Mouse (Mus musculus): Measurements from ENCODE around the gene Gprasp2. TPM values are rescaled to one million over a fixed set of nuclear protein-coding genes. Genes with fewer than 3 reads are reported as not detected.

Gene Gprasp2
- polyA plus RNA-seq (2015; fragmentation: Illumina TruSeq; extraction: RNeasy Lipid Tissue Mini Kit (QIAGEN cat#74804); ENCODE audit: low read depth, low replicate concordance): 130 TPM

GRCm38 (mm10) chrX:135838521-135839360, at the start of gene Gprasp2:
Gene Gprasp2 (plus strand): TSS chrX:135839034.

GRCm38 (mm10) chrX:135797212-135797644, 41.6 kb upstream of the Gprasp2 start, which contains the start of gene Bhlhb9:
Gene Bhlhb9 (plus strand): TSS chrX:135797594.

Other genes with a start within 250 kb of the Gprasp2 start
- gene Nxf7, start 240.3 kb upstream of the Gprasp2 start, polyA plus RNA-seq (2015; fragmentation: Illumina TruSeq; extraction: RNeasy Lipid Tissue Mini Kit (QIAGEN cat#74804); ENCODE audit: low read depth, low replicate concordance): 3.8 TPM
- not detected for gene Prame, start 211.3 kb upstream of the Gprasp2 start, polyA plus RNA-seq (2015; fragmentation: Illumina TruSeq; extraction: RNeasy Lipid Tissue Mini Kit (QIAGEN cat#74804); ENCODE audit: low read depth, low replicate concordance)
- gene Tcp11x2, start 145.2 kb upstream of the Gprasp2 start, polyA plus RNA-seq (2015; fragmentation: Illumina TruSeq; extraction: RNeasy Lipid Tissue Mini Kit (QIAGEN cat#74804); ENCODE audit: low read depth, low replicate concordance): not detected
- not detected for gene Tmsb15a, start 113.8 kb upstream of the Gprasp2 start, polyA plus RNA-seq (2015; fragmentation: Illumina TruSeq; extraction: RNeasy Lipid Tissue Mini Kit (QIAGEN cat#74804); ENCODE audit: low read depth, low replicate concordance)
- 24.2 TPM for gene Armcx5, start 96.3 kb upstream of the Gprasp2 start, polyA plus RNA-seq (2015; fragmentation: Illumina TruSeq; extraction: RNeasy Lipid Tissue Mini Kit (QIAGEN cat#74804); ENCODE audit: low read depth, low replicate concordance)
- gene Gprasp1, start 96.3 kb upstream of the Gprasp2 start, polyA plus RNA-seq (2015; fragmentation: Illumina TruSeq; extraction: RNeasy Lipid Tissue Mini Kit (QIAGEN cat#74804); ENCODE audit: low read depth, low replicate concordance): 237 TPM
- gene Bhlhb9, start 41.4 kb upstream of the Gprasp2 start, polyA plus RNA-seq (2015; fragmentation: Illumina TruSeq; extraction: RNeasy Lipid Tissue Mini Kit (QIAGEN cat#74804); ENCODE audit: low read depth, low replicate concordance): 58.6 TPM
- gene Arxes2, start 154.8 kb downstream of the Gprasp2 start, polyA plus RNA-seq (2015; fragmentation: Illumina TruSeq; extraction: RNeasy Lipid Tissue Mini Kit (QIAGEN cat#74804); ENCODE audit: low read depth, low replicate concordance): 95.2 TPM
- gene Arxes1, start 194.3 kb downstream of the Gprasp2 start, polyA plus RNA-seq (2015; fragmentation: Illumina TruSeq; extraction: RNeasy Lipid Tissue Mini Kit (QIAGEN cat#74804); ENCODE audit: low read depth, low replicate concordance): 35.9 TPM
- 501 TPM for gene Bex2, start 229.2 kb downstream of the Gprasp2 start, polyA plus RNA-seq (2015; fragmentation: Illumina TruSeq; extraction: RNeasy Lipid Tissue Mini Kit (QIAGEN cat#74804); ENCODE audit: low read depth, low replicate concordance)
- not detected for gene Nxf3, start 246.2 kb downstream of the Gprasp2 start, polyA plus RNA-seq (2015; fragmentation: Illumina TruSeq; extraction: RNeasy Lipid Tissue Mini Kit (QIAGEN cat#74804); ENCODE audit: low read depth, low replicate concordance)